Mouse (Mus musculus): ENCODE data around the gene Hpse. TPM values are rescaled to one million over a fixed set of nuclear protein-coding genes. Genes with fewer than 3 reads are reported as not detected.
A peak's percentile ranks its signal among the peaks of the same experiment; 100 is the strongest.

Hpse gene
- polyA plus RNA-seq, 1 experiment from 2014 or later, result 0.82 TPM

GRCm38 (mm10) chr5:100679911-100680541, 39.5 kb downstream of the Hpse start:
- no peak overlapping the region for H3K4me3 ChIP-seq (replicated peaks)
- no peak overlapping the region for H3K9ac ChIP-seq
- no peak overlapping the region for H3K4me2 ChIP-seq
- no peak overlapping the region for H3K27ac ChIP-seq
- 69% methylated on average over 18 of the region's 18 CpGs for WGBS
- H3K4me1 ChIP-seq, result 0 out of 2 replicates have a peak, but pooled peaks cover 2% of the 10 kb centered on the region
- H3K9me3 ChIP-seq, result no peaks in the 10 kb centered on the region
- 0 out of 2 replicates have a peak, but pooled peaks cover 3% of the 10 kb centered on the region for H3K27me3 ChIP-seq
- no peaks in the 10 kb centered on the region for H3K36me3 ChIP-seq (replicated peaks)
- no peak for ATAC-seq (ENCODE audit: low FRiP score)

- H3K27me3 ChIP-seq, result 0 out of 2 replicates have a peak, but pooled peaks cover 3% of the 10 kb centered on the region
- H3K4me3 ChIP-seq (replicated peaks), result peak within 1 kb of the TSS; percentile 82
- H3K9me3 ChIP-seq, result no peaks in the 10 kb centered on the region
- peak within 1 kb of the TSS; percentile 66 for H3K4me2 ChIP-seq
- WGBS, result 13% methylated on average over 17 of the region's 17 CpGs
- H3K4me1 ChIP-seq, result peaks cover 19% of the 10 kb centered on the region
- peak; percentile 60; the same call in 1 of the 2 replicates for ATAC-seq (ENCODE audit: low FRiP score)
- peaks cover 6% of the 10 kb centered on the region; the same call in 1 of the 2 replicates for H3K36me3 ChIP-seq (replicated peaks)
- peak within 1 kb of the TSS; percentile 69 for H3K27ac ChIP-seq
- H3K9ac ChIP-seq, result peak within 1 kb of the TSS; percentile 86
Measured at GRCm38 (mm10) chr5:100674711-100675376, 44.7 kb downstream of the Hpse start, which contains the start of gene Coq2. Coq2 (minus strand) TSS chr5:100675140.

GRCm38 (mm10) chr5:100673745-100674486, 45.6 kb downstream of the Hpse start:
- ATAC-seq (ENCODE audit: low FRiP score), result peak; percentile 95
- 0 out of 2 replicates have a peak, but pooled peaks cover 3% of the 10 kb centered on the region for H3K27me3 ChIP-seq
- H3K36me3 ChIP-seq (replicated peaks), result peaks cover 6% of the 10 kb centered on the region; the same call in 1 of the 2 replicates
- under 1% methylated on average over 71 of the region's 71 CpGs for WGBS
- no peaks in the 10 kb centered on the region for H3K9me3 ChIP-seq
- peak overlapping the region; percentile 69 for H3K27ac ChIP-seq
- H3K4me1 ChIP-seq, result peaks cover 19% of the 10 kb centered on the region
- H3K4me3 ChIP-seq (replicated peaks), result peak overlapping the region; percentile 82
- H3K4me2 ChIP-seq, result peak overlapping the region; percentile 66
- H3K9ac ChIP-seq, result peak overlapping the region; percentile 86

- Histone ChIP-seq H3K9me3 (no peaks in the 10 kb centered on the region), H3K27ac (no peak overlapping the region), H3K4me2 (no peak overlapping the region), H3K4me3 (replicated peaks) (no peak overlapping the region), H3K9ac (no peak overlapping the region), H3K27me3 (0 out of 2 replicates have a peak, but pooled peaks cover 3% of the 10 kb centered on the region), H3K36me3 (replicated peaks) (peaks cover 6% of the 10 kb centered on the region), H3K4me1 (peaks cover 19% of the 10 kb centered on the region)
- ATAC-seq (ENCODE audit: low FRiP score), result no peak
- 89% methylated on average over 4 of the region's 4 CpGs for WGBS
Measured at GRCm38 (mm10) chr5:100672403-100672802, 47.1 kb downstream of the Hpse start.

GRCm38 (mm10) chr5:100671897-100672296, 47.6 kb downstream of the Hpse start:
- peaks cover 11% of the 10 kb centered on the region for H3K36me3 ChIP-seq (replicated peaks)
- peaks cover 19% of the 10 kb centered on the region for H3K4me1 ChIP-seq
- H3K27me3 ChIP-seq, result 0 out of 2 replicates have a peak, but pooled peaks cover 2% of the 10 kb centered on the region
- ATAC-seq (ENCODE audit: low FRiP score), result no peak
- H3K9me3 ChIP-seq, result no peaks in the 10 kb centered on the region
- H3K4me2 ChIP-seq, result no peak overlapping the region
- H3K27ac ChIP-seq, result no peak overlapping the region
- no peak overlapping the region for H3K4me3 ChIP-seq (replicated peaks)
- WGBS, result 85% methylated on average over 3 of the region's 3 CpGs
- H3K9ac ChIP-seq, result no peak overlapping the region

GRCm38 (mm10) chr5:100671398-100671797, 48.1 kb downstream of the Hpse start:
- no peaks in the 10 kb centered on the region for H3K9me3 ChIP-seq
- peaks cover 13% of the 10 kb centered on the region for H3K36me3 ChIP-seq (replicated peaks)
- H3K4me2 ChIP-seq, result no peak overlapping the region
- no peaks in the 10 kb centered on the region for H3K27me3 ChIP-seq
- no peak overlapping the region for H3K4me3 ChIP-seq (replicated peaks)
- WGBS, result 25% methylated on average over 5 of the region's 5 CpGs
- H3K9ac ChIP-seq, result no peak overlapping the region
- peaks cover 19% of the 10 kb centered on the region for H3K4me1 ChIP-seq
- ATAC-seq (ENCODE audit: low FRiP score), result no peak
- H3K27ac ChIP-seq, result no peak overlapping the region

GRCm38 (mm10) chr5:100666965-100667364, 52.6 kb downstream of the Hpse start:
- no peak overlapping the region for H3K4me2 ChIP-seq
- no peak overlapping the region for H3K9ac ChIP-seq
- H3K36me3 ChIP-seq (replicated peaks), result peaks cover 43% of the 10 kb centered on the region
- no peak overlapping the region for H3K4me3 ChIP-seq (replicated peaks)
- H3K4me1 ChIP-seq, result no peaks in the 10 kb centered on the region; the same call in 1 of the 2 replicates
- H3K9me3 ChIP-seq, result no peaks in the 10 kb centered on the region
- no peak overlapping the region for H3K27ac ChIP-seq
- no peak for ATAC-seq (ENCODE audit: low FRiP score)
- H3K27me3 ChIP-seq, result no peaks in the 10 kb centered on the region
- WGBS, result 75% methylated on average over 1 of the region's 1 CpGs

GRCm38 (mm10) chr5:100663854-100664253, 55.7 kb downstream of the Hpse start:
- WGBS, result 59% methylated on average over 5 of the region's 5 CpGs
- no peak overlapping the region for H3K4me3 ChIP-seq (replicated peaks)
- no peak for ATAC-seq (ENCODE audit: low FRiP score)
- no peaks in the 10 kb centered on the region for H3K27me3 ChIP-seq
- H3K4me1 ChIP-seq, result no peaks in the 10 kb centered on the region
- peaks cover 59% of the 10 kb centered on the region for H3K36me3 ChIP-seq (replicated peaks)
- H3K27ac ChIP-seq, result no peak overlapping the region
- no peaks in the 10 kb centered on the region for H3K9me3 ChIP-seq
- H3K9ac ChIP-seq, result no peak overlapping the region
- no peak overlapping the region for H3K4me2 ChIP-seq

- H3K4me1 ChIP-seq, result no peaks in the 10 kb centered on the region
- peaks cover 62% of the 10 kb centered on the region for H3K36me3 ChIP-seq (replicated peaks)
Measured at GRCm38 (mm10) chr5:100663011-100663410, 56.5 kb downstream of the Hpse start.

GRCm38 (mm10) chr5:100658460-100658859, 61.1 kb downstream of the Hpse start:
- H3K4me3 ChIP-seq (replicated peaks), result no peak overlapping the region
- H3K36me3 ChIP-seq (replicated peaks), result peaks cover 83% of the 10 kb centered on the region
- H3K9me3 ChIP-seq, result no peaks in the 10 kb centered on the region
- H3K4me1 ChIP-seq, result no peaks in the 10 kb centered on the region
- H3K27ac ChIP-seq, result no peak overlapping the region
- H3K4me2 ChIP-seq, result no peak overlapping the region
- H3K27me3 ChIP-seq, result no peaks in the 10 kb centered on the region
- no peak overlapping the region for H3K9ac ChIP-seq
- 89% methylated on average over 6 of the region's 6 CpGs for WGBS
- ATAC-seq (ENCODE audit: low FRiP score), result no peak

More at GRCm38 (mm10) chr5:100663011-100663410, 56.5 kb downstream of the Hpse start:
- ATAC-seq (ENCODE audit: low FRiP score), result no peak
- no peak overlapping the region for H3K4me2 ChIP-seq
- 95% methylated on average over 6 of the region's 6 CpGs for WGBS
- H3K9me3 ChIP-seq, result no peaks in the 10 kb centered on the region
- no peaks in the 10 kb centered on the region for H3K27me3 ChIP-seq
- H3K9ac ChIP-seq, result no peak overlapping the region
- no peak overlapping the region for H3K4me3 ChIP-seq (replicated peaks)
- H3K27ac ChIP-seq, result no peak overlapping the region

- no peak for ATAC-seq (ENCODE audit: low FRiP score)
- Histone ChIP-seq H3K4me3 (replicated peaks) (no peak overlapping the region), H3K36me3 (replicated peaks) (peaks cover 70% of the 10 kb centered on the region), H3K4me2 (no peak overlapping the region), H3K9me3 (no peaks in the 10 kb centered on the region), H3K27me3 (no peaks in the 10 kb centered on the region), H3K9ac (no peak overlapping the region), H3K27ac (no peak overlapping the region), H3K4me1 (no peaks in the 10 kb centered on the region)
- 90% methylated on average over 6 of the region's 6 CpGs for WGBS
Measured at GRCm38 (mm10) chr5:100656352-100656751, 63.2 kb downstream of the Hpse start.

GRCm38 (mm10) chr5:100652327-100652726, 67.2 kb downstream of the Hpse start:
- Histone ChIP-seq H3K9ac (no peak overlapping the region), H3K4me3 (replicated peaks) (no peak overlapping the region), H3K27me3 (no peaks in the 10 kb centered on the region), H3K9me3 (no peaks in the 10 kb centered on the region), H3K27ac (no peak overlapping the region), H3K36me3 (replicated peaks) (peaks cover 40% of the 10 kb centered on the region), H3K4me2 (no peak overlapping the region), H3K4me1 (no peaks in the 10 kb centered on the region)
- ATAC-seq (ENCODE audit: low FRiP score), result no peak
- 89% methylated on average over 9 of the region's 9 CpGs for WGBS

Measured in forebrain, embryonic 12.5 days (tissue).